Mouse (Mus musculus) v-Abl transformed pro-B cells (cell line): ENCODE results near the gene Tmem212.

Experiments used
- in situ Hi-C, 2 experiments: fragments of 400-800 bp; cut with MboI; formaldehyde crosslinking; loops; one replicate each; pipeline ENCODE4 v1.15.1; 2025; ENCODE audit not compliant: unreplicated experiment in 2 of 2

Tmem212 gene

DNA sequence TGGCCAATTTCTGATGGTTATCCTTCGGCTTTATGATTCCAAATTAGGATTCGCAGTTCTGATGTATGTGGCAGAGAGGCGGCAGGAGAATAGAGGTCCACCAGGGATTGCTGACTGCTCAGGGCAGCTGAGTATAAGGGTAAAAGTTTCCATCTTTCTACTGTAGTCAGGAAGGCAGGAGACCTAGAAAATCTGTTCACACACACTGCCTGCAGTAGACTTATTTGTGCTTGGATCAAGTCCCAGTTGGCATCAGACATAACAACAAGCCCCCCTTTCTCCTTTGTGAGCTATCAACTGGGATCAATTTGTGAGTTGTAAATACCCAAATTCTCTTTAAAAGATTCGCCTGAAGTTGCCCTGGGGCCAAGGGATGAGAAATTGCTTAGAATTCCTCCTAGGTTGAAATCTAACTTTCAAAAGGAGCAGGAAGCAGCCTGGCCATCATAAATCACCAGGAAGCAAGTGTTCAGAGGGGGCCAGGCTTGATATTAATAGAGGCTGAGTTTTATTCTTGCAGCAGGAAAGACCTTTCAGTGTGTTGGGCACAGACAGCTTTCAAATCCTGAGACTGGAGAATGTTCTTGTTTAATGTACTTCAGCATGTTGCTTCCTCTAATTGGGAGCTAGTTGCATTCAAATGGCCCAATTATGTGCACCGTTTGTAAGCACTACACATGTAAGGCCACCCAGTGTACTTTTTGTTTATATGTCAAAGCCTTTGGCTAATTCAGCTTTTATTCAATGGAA lies 41.6 kb downstream of the Tmem212 start:
- in situ Hi-C loops: no loop called here

DNA sequence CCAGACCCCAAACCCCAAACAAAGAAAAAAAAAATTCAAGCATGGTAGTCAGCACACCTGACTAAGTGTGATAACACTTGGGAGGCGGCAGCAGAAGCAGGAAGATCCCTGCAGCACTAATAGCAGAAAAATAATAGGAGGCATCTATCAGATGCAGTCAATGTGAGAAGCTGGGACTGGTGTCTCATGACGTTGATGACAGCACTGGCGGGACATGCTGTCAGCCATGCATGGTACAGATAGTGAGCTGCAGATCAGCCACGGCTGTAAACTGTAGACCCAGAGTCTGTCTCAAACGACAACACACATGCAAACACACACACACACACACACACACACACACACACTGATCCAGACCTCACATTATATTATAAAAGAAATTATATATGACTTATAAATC lies 52.9 kb downstream of the Tmem212 start:
- in situ Hi-C loops: no loop called here

DNA sequence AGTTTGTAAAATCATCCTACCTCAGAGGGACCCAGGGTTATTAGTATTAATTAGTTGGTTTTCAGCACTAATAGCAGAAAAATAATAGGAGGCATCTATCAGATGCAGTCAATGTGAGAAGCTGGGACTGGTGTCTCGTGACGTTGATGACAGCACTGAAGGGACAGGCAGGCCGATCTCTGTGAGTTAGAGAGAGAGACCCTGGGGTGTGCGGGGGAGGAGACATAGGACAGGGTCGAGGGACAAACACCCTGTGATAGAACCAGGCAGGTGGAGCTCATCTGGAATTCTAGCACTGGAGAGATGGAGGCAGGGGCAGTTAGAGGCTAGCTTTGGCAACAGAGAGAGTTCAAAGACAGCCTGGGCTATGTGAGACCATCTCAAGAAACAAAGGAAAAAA lies 53.3 kb downstream of the Tmem212 start:
- in situ Hi-C loops: no loop called here

DNA sequence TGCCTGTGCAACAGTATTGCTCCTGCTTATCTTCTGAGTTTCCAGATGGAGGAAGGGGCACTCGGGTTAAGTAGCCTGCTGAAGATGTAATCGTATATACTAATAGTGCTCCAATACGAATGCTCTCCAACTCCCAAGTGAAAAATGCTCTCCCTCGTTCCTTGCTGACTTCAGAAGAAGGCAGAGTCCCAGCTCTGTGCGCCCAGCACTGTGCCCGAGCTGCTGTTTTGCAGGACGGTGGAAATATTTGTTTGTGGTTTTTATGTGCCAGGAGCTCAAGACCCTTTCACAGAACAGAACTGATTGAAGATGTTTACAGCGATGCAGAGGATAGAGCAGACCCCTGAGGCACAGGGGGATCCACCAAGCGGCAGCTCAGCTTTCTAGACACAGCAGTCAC lies 55.9 kb downstream of the Tmem212 start:
- in situ Hi-C loops: no loop called here

DNA sequence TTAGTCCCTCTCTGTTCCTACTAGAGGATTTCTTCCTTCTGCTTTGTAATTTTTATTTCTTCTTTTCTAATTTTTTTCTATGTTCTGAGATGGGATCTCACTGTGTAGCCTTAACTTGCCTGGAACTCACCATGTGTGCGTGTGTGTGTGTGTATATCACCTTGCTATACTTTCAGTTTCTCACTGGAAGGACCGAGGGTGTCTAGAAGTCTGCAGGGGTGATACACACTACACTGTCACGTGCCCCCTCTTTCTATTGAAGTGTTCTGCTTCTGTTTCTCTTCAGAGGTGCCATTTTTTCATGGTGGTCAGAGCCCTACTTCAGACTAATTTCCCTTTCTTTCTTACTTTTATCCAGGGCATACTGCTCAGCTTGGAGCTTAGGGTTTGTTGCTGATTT lies 56.4 kb downstream of the Tmem212 start:
- in situ Hi-C loops: no loop called here

DNA sequence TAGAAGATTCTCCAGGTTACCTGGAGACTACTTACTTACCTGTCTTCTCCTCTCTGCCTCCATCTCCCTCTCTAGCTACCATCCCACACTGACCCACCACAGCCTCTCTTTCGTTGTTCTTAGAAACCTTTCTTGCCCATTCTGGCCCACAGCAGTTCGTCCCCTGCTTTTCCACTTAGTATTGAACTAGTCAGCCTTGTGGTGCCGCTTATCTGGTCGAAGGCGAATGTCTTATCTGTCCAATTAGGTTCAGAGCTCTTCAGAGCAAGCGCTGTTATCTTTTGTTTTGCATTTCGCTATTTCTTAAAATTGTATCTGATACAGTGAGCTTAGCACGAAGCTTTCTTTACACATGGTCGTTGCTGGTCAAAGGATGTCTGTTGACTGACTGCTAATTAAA lies 56.9 kb downstream of the Tmem212 start:
- in situ Hi-C loops: no loop called here

DNA sequence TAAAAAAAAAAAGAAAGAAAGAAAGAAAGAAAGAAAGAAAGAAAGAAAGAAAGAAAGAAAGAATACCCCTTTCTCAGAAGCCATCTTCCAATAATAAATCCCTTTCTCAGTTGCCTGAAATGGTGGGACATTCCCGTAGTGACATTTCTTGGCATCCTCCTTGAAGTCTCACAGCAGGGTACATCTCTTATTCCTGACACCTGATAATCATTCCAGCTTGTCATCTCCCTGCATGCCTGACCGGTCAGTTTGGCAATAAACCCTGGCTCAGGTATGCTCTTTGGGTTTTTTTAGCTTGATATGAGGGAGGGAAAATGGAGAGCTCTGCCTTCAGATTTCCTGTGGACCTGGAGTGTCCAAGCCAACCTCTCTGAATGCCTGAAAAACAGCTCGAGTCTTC lies 59.9 kb downstream of the Tmem212 start:
- in situ Hi-C loops: no loop called here

DNA sequence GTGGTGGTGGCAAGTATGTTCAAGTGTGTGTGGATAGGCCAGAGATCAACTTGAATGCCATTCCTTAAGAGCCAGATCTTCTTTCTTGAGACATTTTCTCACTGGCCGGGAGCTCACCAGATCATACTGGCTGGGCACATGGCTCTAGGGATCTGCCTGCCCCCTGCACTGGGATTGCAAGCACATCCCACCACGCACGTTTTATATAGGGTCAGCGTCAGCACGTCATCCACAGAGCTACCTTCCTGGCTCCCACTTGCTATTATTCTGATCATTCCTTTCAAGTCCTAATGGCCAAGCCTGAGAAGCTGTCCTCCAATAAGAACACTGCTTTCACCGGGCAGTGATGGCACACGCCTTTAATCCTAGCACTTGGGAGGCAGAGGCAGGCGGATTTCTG lies 60.4 kb downstream of the Tmem212 start:
- in situ Hi-C loops: no loop called here

DNA sequence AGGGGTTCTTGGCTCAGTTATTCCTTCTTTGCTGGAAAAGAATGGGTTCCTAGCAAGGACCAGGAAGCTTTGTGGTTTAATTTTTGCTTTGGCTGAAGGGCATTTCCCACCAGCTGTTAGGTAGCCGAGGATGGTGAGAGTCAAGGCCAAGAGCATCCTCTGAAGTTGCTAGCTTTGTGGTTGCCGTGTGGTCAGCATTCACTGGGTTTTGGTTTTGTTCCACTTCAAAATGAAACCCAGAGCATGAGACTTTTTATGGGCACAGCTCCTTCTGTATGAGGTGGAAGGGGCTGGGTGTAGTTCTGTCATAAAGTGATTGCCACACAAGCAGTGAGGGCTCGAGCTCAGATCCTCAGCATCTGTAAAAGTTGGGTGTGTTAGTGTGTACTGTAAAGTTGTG lies 67.4 kb downstream of the Tmem212 start:
- in situ Hi-C loops: no loop called here

DNA sequence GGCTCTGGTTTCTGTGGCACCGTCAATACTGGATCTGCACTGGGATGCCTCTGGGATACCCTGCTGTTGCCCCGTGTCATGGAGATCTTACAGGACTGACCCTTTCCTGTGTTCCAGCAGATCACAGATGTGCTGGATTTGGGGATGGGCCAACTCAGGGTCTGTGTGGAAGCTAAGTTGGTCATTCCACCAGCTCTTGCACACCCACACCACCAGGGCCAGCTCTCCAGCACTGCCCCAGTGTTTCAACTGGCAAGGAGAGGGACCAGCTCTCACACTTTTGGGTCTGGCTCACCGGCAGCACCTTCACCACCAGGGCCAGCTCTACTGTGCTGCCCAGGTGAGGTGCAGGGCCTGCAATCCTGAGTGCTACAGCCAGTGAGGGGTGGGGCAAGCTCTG lies 68.9 kb downstream of the Tmem212 start:
- in situ Hi-C loops: no loop called here

DNA sequence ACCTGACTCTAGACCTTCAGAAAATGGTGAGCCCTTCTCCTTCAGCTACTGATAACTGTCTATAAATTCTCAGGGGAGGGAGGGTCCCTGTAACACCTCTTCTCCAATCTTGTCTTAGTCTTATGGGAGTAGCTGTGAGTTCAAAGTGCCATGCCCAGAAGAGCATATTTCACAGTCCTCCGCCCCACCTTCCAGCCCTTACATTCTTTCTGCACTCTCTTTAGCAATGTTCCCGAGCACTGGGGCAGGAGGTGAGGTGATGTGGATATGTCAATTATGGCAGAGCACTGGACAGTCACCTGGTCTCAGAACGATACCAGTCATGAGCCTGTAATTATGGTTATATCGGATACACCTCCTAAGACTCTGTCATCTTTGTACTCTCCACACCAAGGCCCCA lies 70.2 kb downstream of the Tmem212 start:
- in situ Hi-C loops: no loop called here
